Mouse (Mus musculus): Measurements from ENCODE around the gene Kndc1.

Gene Kndc1

GRCm38 (mm10) chr7:139908176-139908575, 13.7 kb downstream of the Kndc1 start:
- DNase-seq, result no peak

DNA sequence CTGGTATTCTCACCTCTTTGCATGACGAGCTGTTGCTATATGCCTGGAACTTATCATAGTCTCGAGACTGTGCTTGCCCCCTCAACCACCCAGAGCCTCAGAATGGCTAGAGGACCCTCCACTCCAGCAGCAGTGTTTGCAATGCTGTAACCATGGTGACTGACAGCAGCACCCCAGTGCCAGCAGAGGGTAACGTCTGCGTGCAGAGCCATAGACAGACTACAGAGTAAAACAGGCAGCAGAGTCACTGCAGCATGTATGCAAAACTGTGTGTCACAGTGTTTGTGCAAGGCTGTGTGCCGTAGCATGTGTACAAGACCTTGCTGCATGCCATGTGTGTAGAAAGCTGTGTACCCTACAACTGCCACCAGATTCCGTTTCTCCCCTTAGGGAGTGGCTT, 15.0 kb downstream of the Kndc1 start:
- no peak for DNase-seq

DNA sequence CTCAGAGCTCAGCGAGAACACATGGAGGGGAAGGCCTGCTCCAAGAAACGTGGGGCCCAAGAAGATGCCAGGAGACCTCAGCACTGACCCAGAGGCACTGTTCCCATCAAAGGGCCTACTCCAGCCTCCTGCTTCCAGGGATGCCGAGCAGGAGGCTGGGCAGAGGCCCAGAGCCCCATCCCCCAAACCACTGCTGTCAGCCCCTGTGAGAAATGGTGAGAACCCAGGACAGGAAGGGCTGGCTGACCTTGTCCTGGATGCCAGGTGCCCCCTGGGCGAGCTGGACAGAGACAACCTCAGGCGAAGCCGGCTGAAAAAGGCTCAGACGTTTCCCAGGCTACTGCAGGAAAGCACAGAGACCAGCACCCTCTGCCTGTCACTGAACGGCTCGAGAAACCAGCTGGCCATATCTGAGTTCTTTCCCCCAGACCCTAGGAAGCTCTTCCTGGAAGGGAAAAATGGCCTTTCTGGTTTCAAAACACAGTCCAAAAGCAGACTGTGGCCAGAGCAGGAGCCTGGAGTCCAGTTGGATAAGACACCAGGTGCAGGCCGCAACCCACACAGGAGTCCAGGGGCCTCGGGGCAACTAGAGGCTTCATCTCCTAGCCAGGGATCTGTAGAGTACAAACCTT, 15.8 kb downstream of the Kndc1 start:
- no peak for DNase-seq

- DNase-seq, result no peak
These were observed 19.9 kb downstream of the Kndc1 start for GRCm38 (mm10) chr7:139914141-139915047.

GRCm38 (mm10) chr7:139915646-139916257, 21.3 kb downstream of the Kndc1 start:
- DNase-seq, result no peak

DNA sequence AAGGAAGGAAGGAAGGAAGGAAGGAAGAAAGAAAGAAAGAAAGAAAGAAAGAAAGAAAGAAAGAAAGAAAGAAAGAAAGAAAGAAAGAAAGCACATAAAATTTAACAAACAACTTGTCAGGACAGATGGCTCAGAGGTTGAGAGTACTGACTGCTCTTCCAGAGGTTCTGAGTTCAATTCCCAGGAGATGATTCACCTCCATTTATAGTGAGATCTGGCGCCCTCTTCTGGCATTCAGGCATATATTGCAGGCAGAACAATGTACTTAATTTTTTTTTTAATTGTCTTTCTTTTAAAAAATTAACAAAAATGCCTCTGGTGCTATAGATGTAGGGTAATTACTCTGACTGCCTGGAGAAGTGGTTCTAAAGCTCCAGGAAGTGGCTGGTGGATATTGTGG, 21.8 kb downstream of the Kndc1 start:
- no peak for DNase-seq

GRCm38 (mm10) chr7:139918262-139918661, 23.8 kb downstream of the Kndc1 start:
- DNase-seq, result no peak

- DNase-seq, result no peak
These were observed 36.2 kb downstream of the Kndc1 start for GRCm38 (mm10) chr7:139930732-139931131.

GRCm38 (mm10) chr7:139936705-139937104, 42.2 kb downstream of the Kndc1 start:
- no peak for DNase-seq

DNA sequence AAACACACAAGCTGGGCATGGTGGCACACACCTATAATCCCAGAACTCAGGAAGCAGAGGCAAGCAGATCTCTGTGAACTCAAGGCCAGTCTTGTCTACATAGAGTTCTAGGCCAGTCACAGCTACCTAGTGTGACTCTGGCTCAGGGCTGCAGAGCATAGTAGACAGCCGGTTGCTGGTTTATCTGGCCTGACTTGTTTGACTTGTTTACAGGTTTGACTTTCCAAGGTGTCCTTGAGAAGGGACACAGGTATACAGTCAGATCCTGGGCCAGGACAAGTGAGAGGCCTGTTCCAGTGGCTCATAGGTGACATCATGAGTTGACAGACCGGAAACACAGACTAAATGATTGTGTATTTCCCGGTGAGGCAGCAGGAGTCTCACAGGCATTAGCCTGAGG, 42.6 kb downstream of the Kndc1 start:
- DNase-seq, result no peak

GRCm38 (mm10) chr7:139937810-139938209, 43.3 kb downstream of the Kndc1 start:
- no peak for DNase-seq

- DNase-seq, result no peak
These were observed 46.1 kb downstream of the Kndc1 start for GRCm38 (mm10) chr7:139940476-139941209.

GRCm38 (mm10) chr7:139943674-139944281, 49.3 kb downstream of the Kndc1 start, which contains the start of gene Utf1:
Gene Utf1, plus strand, starts transcription at chr7:139943789.
- DNase-seq, result no peak

- DNase-seq, result no peak
These were observed 50.1 kb downstream of the Kndc1 start for GRCm38 (mm10) chr7:139944291-139945240.

DNA sequence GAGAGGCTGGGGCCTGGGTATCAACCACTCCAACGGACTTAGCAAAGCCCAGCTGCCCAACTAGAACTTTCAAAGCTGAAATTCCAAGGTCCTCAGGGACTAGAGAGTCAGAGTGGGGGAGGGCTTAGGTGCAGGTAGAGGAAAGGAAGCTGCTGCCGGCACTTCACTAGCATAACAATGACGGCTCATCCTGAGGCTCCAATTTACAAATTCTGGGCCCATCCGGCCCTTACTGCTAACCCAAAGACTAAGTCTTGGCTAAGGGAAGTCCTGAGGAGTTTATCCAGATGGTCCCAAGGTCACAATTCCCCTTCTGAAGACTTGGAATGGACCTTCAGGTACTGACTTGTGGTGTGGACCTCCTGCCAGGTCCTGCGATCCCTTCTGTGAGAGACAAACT, 51.0 kb downstream of the Kndc1 start:
- DNase-seq, result no peak

GRCm38 (mm10) chr7:139946032-139946431, 51.5 kb downstream of the Kndc1 start:
- no peak for DNase-seq

DNA sequence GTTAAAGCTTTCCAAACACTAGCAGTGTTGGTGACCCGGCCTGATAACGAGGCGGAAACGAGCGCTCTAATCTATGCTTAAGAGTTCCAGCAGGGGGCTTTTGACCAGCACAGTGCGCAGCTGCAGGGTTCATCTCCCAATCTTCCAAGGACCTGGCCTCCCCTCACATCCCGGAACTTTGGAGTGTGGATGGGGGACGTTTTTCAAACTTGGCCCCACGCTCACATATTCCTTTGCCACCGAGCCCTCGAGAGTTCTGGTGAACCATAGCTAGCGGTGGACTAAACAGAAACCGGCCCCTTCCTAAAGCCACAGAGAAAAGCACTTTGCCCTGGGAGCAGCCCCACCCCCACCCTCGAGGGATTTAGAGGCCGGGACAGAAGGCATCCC, 55.4 kb downstream of the Kndc1 start:
- DNase-seq, result no peak

DNA sequence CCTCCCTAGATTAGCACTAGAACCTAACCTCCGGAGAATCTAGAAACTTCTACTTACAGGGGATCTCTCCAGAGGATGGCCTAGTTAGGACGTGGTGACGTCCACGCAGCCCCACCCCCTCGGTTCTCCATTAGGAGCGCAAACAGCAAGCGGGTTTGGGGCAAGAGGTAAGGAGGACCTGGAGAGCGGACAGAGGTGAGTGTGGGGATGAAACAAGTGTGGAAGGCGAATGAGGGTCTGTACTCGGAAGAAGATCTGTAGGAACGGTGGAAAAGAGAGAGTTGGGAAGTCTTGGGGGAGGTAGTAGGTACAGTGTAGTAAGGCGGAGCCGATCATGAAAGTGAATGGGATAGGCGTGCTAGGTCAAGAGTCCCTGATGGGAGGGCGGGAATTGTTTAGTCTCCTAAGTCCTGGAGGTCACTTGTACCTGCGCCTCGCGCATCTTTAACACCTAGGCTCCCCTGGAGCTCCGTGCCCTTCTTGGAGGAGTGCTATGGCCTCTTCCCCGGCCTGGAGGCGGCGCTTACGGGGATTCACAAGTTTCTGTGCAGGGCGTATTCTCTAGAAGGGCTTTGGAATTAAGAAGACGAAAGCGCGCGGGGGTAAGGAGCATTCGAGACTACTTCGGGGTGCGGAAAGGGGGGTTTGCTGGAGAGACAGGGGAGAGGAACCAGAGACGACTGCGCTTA, 55.9 kb downstream of the Kndc1 start:
- DNase-seq, result no peak

- DNase-seq, result no peak
These were observed 56.6 kb downstream of the Kndc1 start for GRCm38 (mm10) chr7:139951079-139951478.

- no peak for DNase-seq
These were observed 57.6 kb downstream of the Kndc1 start for GRCm38 (mm10) chr7:139951991-139952633.

Data from cerebellum, adult 11 months (tissue).